Mouse (Mus musculus) stomach, postnatal 0 days (tissue): ENCODE measurements around the gene Adamts10.

Experiments used
- CTCF ChIP-seq: IDR thresholded peaks from 2 replicates; pipeline ENCODE4 v1.5.1; 2016; ENCODE audit warnings: antibody characterized with exemption, low read depth, mild to moderate bottlenecking, moderate library complexity
- EP300 ChIP-seq: optimal IDR thresholded peaks from 2 replicates; pipeline ENCODE3; 2016; ENCODE audit warnings: antibody characterized with exemption

- TF ChIP-seq CTCF (no peak), EP300 (no peak)
Observed at GRCm38 (mm10) chr17:33487652-33488051, 36.4 kb upstream of the Adamts10 start.
